Mouse (Mus musculus): ENCODE measurements at regions not wholly inside any gene's neighbourhood (a gene's known extent, or its start where the extent isn't known, plus 50 kb on each side); places are given as distances from the start of the nearest gene placed in this dataset.
A peak's percentile ranks its signal among the peaks of the same experiment; 100 is the strongest.

GRCm38 (mm10) chr3:17795271-17796260, 152.6 kb upstream of the Cypt12 start:
- DNase-seq = peak; percentile 14

GRCm38 (mm10) chr3:17796766-17797165, 151.4 kb upstream of the Cypt12 start:
- DNase-seq = peak; percentile 37

DNA sequence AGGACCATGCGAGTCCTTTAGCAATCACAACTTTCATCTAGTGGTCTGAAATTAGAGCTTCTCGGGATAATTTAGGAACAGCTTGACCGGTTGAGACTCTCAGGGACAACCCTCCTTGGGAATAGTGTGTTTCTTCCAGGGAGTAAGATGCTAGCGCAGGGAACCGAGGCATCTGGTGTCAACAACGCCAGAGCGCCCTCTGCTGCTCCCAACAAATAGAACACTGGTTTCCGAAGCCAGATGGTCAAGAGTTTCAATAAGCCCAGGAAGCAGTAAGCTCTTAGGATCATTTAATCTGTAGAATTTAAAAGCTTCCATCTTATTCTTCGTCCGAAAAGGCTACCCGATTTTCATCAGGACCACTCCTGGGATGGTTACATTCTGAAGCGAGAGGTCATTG, 149.8 kb upstream of the Cypt12 start:
- DNase-seq = peak; percentile 75

DNA sequence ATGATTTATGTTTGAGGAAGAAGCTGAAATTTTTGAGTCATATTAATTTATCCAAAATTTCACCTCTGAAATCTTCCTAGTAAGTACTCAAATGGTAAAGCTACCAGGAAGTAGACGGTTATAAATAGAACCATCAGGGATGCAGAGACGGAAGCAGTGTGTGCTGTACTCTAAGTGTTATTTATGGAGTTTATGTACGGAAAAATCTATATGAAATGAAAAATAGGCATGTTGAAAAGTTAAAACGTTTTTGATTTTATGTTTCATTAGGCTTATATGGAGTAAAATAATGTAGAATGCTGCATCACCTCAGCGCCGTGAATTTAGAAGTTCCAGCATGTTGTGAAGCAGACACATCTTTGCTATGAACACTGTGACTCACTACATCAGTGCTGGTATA, 149.1 kb upstream of the Cypt12 start:
- no peak for DNase-seq

DNA sequence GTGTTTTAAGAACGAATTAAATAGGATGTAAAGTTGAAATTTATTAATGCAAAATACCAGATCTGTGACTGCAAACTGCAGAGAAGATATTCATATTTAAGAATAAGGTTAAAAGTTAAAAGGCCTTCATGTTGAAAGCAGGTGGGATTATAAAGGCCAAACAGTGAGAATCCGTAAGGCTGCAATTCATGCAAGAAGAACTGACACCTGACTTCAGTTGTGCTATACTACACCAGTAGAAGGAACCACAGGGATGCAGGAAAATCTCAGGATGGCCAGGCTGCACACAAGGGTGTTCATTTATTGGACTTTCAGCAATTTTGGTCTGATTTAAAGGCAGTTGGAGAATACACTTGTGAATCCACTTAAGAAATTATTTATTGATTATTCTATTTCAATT, 147.4 kb upstream of the Cypt12 start:
- DNase-seq = no peak

DNA sequence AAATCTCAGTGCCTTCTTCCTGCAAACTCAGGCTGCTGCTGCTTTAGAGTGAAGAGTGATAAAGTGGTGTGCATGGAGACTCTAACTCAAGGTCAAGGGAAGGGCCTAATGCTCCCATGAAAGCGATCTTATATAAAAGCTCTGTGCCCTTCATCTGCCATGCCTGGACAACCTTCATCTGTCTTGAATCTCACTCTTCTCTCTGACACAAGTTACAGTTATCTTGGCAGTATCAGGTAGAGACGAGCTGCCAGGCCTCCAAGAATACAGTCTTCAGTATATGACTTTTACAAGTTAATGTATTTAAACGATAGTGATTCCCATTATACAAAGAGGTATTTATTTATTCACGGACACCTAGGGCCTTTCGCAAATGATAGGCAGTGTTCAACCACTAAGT, 146.7 kb upstream of the Cypt12 start:
- DNase-seq = peak; percentile 11

DNA sequence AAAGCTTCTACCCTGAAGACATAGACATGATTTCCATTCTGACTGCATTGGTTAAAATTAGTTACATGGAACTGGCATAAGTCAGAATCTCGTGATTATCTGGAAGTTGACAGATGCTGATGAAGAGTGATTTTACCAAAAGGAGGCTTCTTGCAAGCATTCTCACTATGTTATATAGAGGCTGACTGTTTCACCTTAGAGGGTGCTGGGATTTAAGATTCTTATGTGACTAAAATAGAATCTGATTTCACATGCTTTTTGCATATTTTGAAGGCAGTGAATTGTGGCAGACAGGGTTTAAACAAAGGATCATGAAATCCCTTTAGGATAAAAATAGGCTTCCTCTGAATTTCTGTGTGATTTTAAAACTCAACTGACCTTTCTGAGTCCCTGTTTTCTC, 143.0 kb upstream of the Cypt12 start:
- no peak for DNase-seq

- DNase-seq = no peak
Observed at GRCm38 (mm10) chr3:17811290-17811689, 136.9 kb upstream of the Cypt12 start.

GRCm38 (mm10) chr3:17824201-17824600, 124.0 kb upstream of the Cypt12 start:
- no peak for DNase-seq

DNA sequence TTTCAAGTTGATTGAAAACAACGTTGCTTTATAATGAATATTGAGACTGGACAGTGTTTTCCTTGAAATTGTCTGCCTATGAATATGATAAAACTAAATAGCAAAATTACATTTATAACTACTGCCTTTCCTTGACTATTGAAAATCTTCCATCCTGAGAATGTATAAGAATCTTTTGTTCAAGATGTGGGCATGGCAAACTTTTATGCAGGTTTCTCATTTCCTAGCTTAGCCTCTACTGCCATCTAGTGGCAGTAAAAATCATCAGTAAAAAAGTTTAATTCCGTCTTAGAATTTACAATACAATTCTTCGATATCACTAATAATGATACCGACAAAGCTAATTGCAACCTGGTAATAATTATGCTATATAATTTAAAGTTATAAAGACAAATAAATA, 123.5 kb upstream of the Cypt12 start:
- DNase-seq = no peak

GRCm38 (mm10) chr3:17825254-17825890, 122.8 kb upstream of the Cypt12 start:
- no peak for DNase-seq

- peak; percentile 55 for DNase-seq
Observed at GRCm38 (mm10) chr3:17834706-17835105, 113.5 kb upstream of the Cypt12 start.

DNA sequence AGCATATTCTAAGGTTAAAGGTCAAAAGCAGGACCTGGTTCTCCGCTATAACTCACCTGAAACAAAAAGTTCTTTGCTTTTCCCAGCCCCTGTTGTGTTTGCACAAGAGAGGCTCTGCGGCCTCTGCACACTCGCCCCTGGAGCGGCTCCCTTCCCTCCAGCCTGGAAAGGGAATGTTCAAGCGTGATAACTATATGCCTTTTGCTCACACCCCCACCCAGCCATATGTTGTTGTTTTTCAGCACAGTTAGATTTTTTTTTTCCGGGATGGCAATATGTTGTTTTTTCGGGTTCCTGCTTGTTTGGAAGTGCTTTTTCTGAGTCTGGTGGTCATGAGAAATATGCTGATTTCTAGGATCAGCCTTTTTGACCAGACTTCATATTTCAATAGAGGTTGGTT, 100.6 kb upstream of the Cypt12 start:
- peak; percentile 51 for DNase-seq

- DNase-seq = no peak
Observed at GRCm38 (mm10) chr3:17848181-17848580, 100.0 kb upstream of the Cypt12 start.

- no peak for DNase-seq
Observed at GRCm38 (mm10) chr3:17862367-17862766, 85.8 kb upstream of the Cypt12 start.

DNA sequence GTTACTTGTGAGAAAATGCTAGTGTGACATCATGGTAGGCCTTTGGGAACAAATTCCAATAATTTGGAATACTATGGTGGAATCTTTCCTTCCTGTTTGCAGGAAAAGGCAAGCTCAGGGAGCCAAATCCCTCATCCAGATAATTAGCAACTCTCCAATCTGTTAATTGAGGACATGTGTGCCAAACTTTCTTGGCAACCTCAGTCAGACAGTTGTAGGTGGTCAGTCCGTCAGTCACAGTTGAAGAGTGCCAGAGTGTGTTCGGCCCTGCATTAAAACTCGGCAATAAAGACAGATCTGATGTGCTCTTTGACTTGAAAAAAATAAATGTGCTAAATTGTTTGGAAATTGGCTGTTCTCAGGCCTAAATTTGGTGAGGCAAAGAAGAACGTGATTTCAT, 83.1 kb upstream of the Cypt12 start:
- no peak for DNase-seq

GRCm38 (mm10) chr3:17870895-17871482, 77.2 kb upstream of the Cypt12 start:
- DNase-seq = no peak

DNA sequence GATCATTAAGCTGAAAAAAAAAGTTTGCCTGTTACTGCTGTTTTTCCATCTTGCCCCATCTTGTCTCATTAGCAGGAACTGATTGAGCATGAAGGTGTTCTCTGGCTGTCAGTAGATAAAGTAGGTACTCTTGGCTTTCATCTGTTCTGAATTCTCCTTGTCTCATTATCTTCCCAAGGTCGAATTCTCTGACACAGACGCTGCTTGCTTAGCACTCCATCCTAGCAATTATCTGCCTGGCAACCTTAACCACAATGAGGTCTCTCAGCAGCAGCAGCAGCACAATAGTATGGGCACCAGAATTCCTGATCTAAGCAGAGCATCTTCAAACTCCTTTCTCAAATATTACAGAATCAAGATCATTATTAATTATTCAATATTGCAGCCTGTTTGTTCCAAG, 52.3 kb upstream of the Cypt12 start:
- no peak for DNase-seq

- DNase-seq = no peak
Observed at GRCm38 (mm10) chr3:17896756-17897155, 51.5 kb upstream of the Cypt12 start.

All from right cerebral cortex, postnatal 25 days (tissue).